Mouse (Mus musculus) intestine, embryonic 15.5 days (tissue): Measurements from ENCODE around the gene Scaf11. TPM values are rescaled to one million over a fixed set of nuclear protein-coding genes. Genes with fewer than 3 reads are reported as not detected.

Experiments used
- ATAC-seq: fragments of 200-750 bp; cut with Nextera tagmentation; 2 replicates; pipeline ENCODE4 v1.8.0; 2017; ENCODE audit warnings: moderate TSS enrichment, moderate library complexity
- H3K27ac ChIP-seq: fragments of 300-500 bp; sonication (generic); 2 replicates; pipeline ENCODE4 v1.5.1; 2015; ENCODE audit warnings: mild to moderate bottlenecking, inconsistent platforms
- H3K27me3 ChIP-seq: fragments of 300-500 bp; sonication (generic); replicated peaks from 2 replicates; pipeline ENCODE4 v1.6.1; 2015; ENCODE audit warnings: inconsistent platforms
- H3K36me3 ChIP-seq: fragments of 300-500 bp; sonication (generic); 2 replicates; pipeline ENCODE4 v1.6.1; 2015; ENCODE audit warnings: inconsistent platforms
- H3K4me1 ChIP-seq: fragments of 300-500 bp; sonication (generic); replicated peaks from 2 replicates; pipeline ENCODE4 v1.6.1; 2015; ENCODE audit warnings: inconsistent platforms
- H3K4me2 ChIP-seq: fragments of 300-500 bp; sonication (generic); replicated peaks from 2 replicates; pipeline ENCODE4 v1.6.1; 2015; ENCODE audit warnings: mild to moderate bottlenecking, inconsistent platforms
- H3K4me3 ChIP-seq: fragments of 300-500 bp; sonication (generic); replicated peaks from 2 replicates; pipeline ENCODE4 v1.5.1; 2015; ENCODE audit warnings: inconsistent platforms
- H3K9ac ChIP-seq: fragments of 300-500 bp; sonication (generic); 2 replicates; pipeline ENCODE4 v1.6.1; 2015; ENCODE audit warnings: inconsistent platforms
- H3K9me3 ChIP-seq: fragments of 300-500 bp; sonication (generic); 2 replicates; pipeline ENCODE4 v1.6.1; 2016; ENCODE audit warnings: inconsistent platforms
- WGBS: fragments of 180-500 bp; shearing (Covaris S2); methylation state at CpG from one replicate; pipeline ENCODE4 v1.1.7; 2015; 5-methylcytosine and 5-hydroxymethylcytosine counted together
- polyA plus RNA-seq: library from polyadenylated mRNA; unstranded; fragments of >200 nt; fragmentation: Nextera tagmentation; extraction: Ambion mirVana; gene quantifications from 2 replicates; pipeline ENCODE4 v1.2.1, GENCODE M21; 2015

Scaf11 gene
- polyA plus RNA-seq, 1 experiment from 2014 or later: 102 TPM

DNA sequence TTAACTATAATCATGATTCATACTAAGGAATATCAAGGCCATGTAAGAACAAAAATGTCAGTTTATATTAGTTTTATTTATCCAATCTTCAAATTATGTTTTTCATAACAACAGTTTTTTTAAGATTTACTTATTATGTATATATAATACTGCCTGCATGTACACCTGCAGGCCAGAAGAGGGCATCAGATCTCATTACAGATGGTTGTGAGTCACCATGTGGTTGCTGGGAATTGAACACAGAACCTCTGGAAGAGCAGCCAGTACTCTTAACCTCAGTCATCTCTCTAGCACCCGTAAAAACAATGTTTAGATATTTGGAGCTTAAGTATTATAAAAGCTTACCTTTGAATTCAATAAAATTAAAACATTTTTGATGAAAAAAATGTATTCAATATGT lies 26.4 kb downstream of the Scaf11 start:
- no peak overlapping the region for H3K27ac ChIP-seq
- no peaks in the 10 kb centered on the region for H3K9me3 ChIP-seq
- no peaks in the 10 kb centered on the region for H3K27me3 ChIP-seq
- WGBS: 94% methylated on average over 1 of the region's 1 CpGs
- peaks cover 18% of the 10 kb centered on the region; the same call in 1 of the 2 replicates for H3K36me3 ChIP-seq
- H3K4me3 ChIP-seq: no peak overlapping the region
- H3K9ac ChIP-seq: no peak overlapping the region
- ATAC-seq: no peak
- no peak overlapping the region for H3K4me2 ChIP-seq
- H3K4me1 ChIP-seq: no peaks in the 10 kb centered on the region

DNA sequence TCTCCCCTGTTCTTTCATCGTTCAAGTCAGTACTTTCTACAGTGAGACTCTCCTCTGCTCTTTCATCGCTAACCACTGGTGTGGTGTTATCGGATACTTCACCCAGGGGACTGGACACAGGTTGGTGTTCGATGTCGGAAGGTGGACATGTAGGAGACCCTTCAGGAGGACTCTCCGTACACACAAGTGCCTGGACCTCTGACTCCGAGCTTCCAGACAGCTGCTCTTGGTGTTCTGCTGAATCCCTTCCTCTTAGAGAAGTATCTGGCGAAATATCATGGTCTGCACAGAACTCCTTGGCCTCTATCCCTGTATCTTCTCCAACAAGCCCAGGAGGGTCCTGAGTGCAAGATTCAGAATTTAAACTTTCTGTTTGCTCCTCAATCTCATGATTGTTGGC lies 40.7 kb downstream of the Scaf11 start:
- no peaks in the 10 kb centered on the region for H3K4me1 ChIP-seq
- H3K36me3 ChIP-seq: peaks cover 33% of the 10 kb centered on the region
- 95% methylated on average over 8 of the region's 8 CpGs for WGBS
- no peaks in the 10 kb centered on the region for H3K9me3 ChIP-seq
- H3K27me3 ChIP-seq: no peaks in the 10 kb centered on the region
- no peak overlapping the region for H3K27ac ChIP-seq
- H3K9ac ChIP-seq: no peak overlapping the region
- H3K4me3 ChIP-seq: no peak overlapping the region
- no peak for ATAC-seq
- no peak overlapping the region for H3K4me2 ChIP-seq

GRCm38 (mm10) chr15:96418161-96418560 lies 42.5 kb downstream of the Scaf11 start:
- no peak for ATAC-seq
- WGBS: 89% methylated on average over 12 of the region's 12 CpGs
- H3K36me3 ChIP-seq: peaks cover 42% of the 10 kb centered on the region
- H3K27ac ChIP-seq: no peak overlapping the region
- no peak overlapping the region for H3K4me3 ChIP-seq
- H3K27me3 ChIP-seq: no peaks in the 10 kb centered on the region
- no peak overlapping the region for H3K9ac ChIP-seq
- no peak overlapping the region for H3K4me2 ChIP-seq
- H3K9me3 ChIP-seq: no peaks in the 10 kb centered on the region
- H3K4me1 ChIP-seq: no peaks in the 10 kb centered on the region

- H3K4me1 ChIP-seq: no peaks in the 10 kb centered on the region
- no peaks in the 10 kb centered on the region for H3K9me3 ChIP-seq
- H3K4me2 ChIP-seq: no peak overlapping the region
- ATAC-seq: peak; percentile 72
- H3K36me3 ChIP-seq: peaks cover 12% of the 10 kb centered on the region; the same call in 1 of the 2 replicates
- no peaks in the 10 kb centered on the region for H3K27me3 ChIP-seq
- H3K27ac ChIP-seq: no peak overlapping the region
- WGBS: 87% methylated on average over 6 of the region's 6 CpGs
- no peak overlapping the region for H3K4me3 ChIP-seq
- H3K9ac ChIP-seq: no peak overlapping the region
Observed at GRCm38 (mm10) chr15:96408717-96409121, 51.9 kb downstream of the Scaf11 start.

GRCm38 (mm10) chr15:96407151-96407550 lies 53.5 kb downstream of the Scaf11 start:
- Histone ChIP-seq H3K4me3 (no peak overlapping the region), H3K36me3 (peaks cover 7% of the 10 kb centered on the region), H3K27ac (no peak overlapping the region), H3K9me3 (no peaks in the 10 kb centered on the region), H3K27me3 (no peaks in the 10 kb centered on the region), H3K9ac (no peak overlapping the region), H3K4me1 (no peaks in the 10 kb centered on the region), H3K4me2 (no peak overlapping the region)
- WGBS: 41% methylated on average over 2 of the region's 2 CpGs
- no peak for ATAC-seq

- Histone ChIP-seq H3K4me1 (no peaks in the 10 kb centered on the region), H3K27ac (no peak overlapping the region), H3K27me3 (no peaks in the 10 kb centered on the region), H3K9ac (no peak overlapping the region), H3K4me2 (no peak overlapping the region), H3K36me3 (peaks cover 7% of the 10 kb centered on the region; the same call in 1 of the 2 replicates), H3K4me3 (no peak overlapping the region), H3K9me3 (no peaks in the 10 kb centered on the region)
- ATAC-seq: no peak
- 83% methylated on average over 4 of the region's 4 CpGs for WGBS
Observed at GRCm38 (mm10) chr15:96406253-96406652, 54.4 kb downstream of the Scaf11 start.

GRCm38 (mm10) chr15:96405548-96405947 lies 55.1 kb downstream of the Scaf11 start:
- Histone ChIP-seq H3K36me3 (peaks cover 6% of the 10 kb centered on the region; the same call in 1 of the 2 replicates), H3K27me3 (no peaks in the 10 kb centered on the region), H3K4me2 (no peak overlapping the region), H3K9ac (no peak overlapping the region), H3K4me3 (no peak overlapping the region), H3K27ac (no peak overlapping the region), H3K9me3 (no peaks in the 10 kb centered on the region), H3K4me1 (no peaks in the 10 kb centered on the region)
- 80% methylated on average over 5 of the region's 5 CpGs for WGBS
- ATAC-seq: no peak

DNA sequence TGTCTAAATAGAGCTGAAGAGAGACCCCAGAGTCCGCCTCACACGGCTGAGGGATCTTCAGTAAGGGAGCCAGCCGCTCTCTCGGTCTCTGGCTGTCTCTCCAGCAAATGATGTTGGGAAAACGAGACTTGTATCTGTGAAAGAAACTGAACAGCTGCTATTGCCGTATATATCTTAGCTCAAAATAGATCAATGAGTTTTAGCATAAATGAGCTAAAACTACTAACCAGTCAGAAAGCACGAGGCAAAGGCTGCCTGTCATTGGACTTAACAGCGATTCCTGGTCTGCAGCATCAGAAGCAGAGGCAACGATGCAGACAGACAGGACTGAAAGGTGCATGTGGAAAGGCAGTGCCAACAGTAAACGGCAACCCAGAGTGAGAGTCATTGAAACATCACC lies 62.3 kb downstream of the Scaf11 start:
- Histone ChIP-seq H3K9me3 (no peaks in the 10 kb centered on the region), H3K9ac (no peak overlapping the region), H3K27ac (no peak overlapping the region), H3K4me1 (no peaks in the 10 kb centered on the region), H3K4me2 (no peak overlapping the region), H3K27me3 (no peaks in the 10 kb centered on the region), H3K4me3 (no peak overlapping the region), H3K36me3 (peaks cover 17% of the 10 kb centered on the region)
- ATAC-seq: no peak
- WGBS: 82% methylated on average over 10 of the region's 10 CpGs

- Histone ChIP-seq H3K4me1 (no peaks in the 10 kb centered on the region), H3K9me3 (no peaks in the 10 kb centered on the region), H3K4me2 (no peak overlapping the region), H3K27ac (no peak overlapping the region), H3K4me3 (no peak overlapping the region), H3K27me3 (no peaks in the 10 kb centered on the region), H3K36me3 (peaks cover 21% of the 10 kb centered on the region), H3K9ac (no peak overlapping the region)
- WGBS: 86% methylated on average over 8 of the region's 8 CpGs
- ATAC-seq: no peak
Observed at GRCm38 (mm10) chr15:96396641-96397344, 63.9 kb downstream of the Scaf11 start.

GRCm38 (mm10) chr15:96395071-96395470 lies 65.6 kb downstream of the Scaf11 start:
- Histone ChIP-seq H3K36me3 (peaks cover 29% of the 10 kb centered on the region), H3K4me1 (no peaks in the 10 kb centered on the region), H3K27ac (no peak overlapping the region), H3K4me2 (no peak overlapping the region), H3K9ac (no peak overlapping the region), H3K4me3 (no peak overlapping the region), H3K27me3 (no peaks in the 10 kb centered on the region), H3K9me3 (no peaks in the 10 kb centered on the region)
- ATAC-seq: no peak
- WGBS: 97% methylated on average over 6 of the region's 6 CpGs

DNA sequence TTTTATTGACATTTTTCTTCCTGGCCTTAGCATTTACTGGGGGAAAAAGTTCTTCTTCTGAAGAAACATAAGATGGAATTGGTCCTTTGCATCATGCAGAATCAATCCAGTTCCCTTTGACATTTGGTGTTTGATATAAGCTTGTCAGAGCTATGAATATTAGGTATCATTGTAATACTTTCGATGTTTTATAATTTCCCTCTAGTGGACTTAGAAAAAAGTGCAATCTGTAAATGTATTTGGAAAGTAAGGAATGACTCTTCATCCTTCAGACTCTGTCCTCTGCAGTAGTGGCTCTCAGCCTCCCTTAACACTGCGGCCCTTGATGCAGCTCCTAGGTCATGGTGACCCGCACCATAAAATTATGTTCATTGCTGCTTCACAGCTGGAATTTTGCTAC lies 67.8 kb downstream of the Scaf11 start:
- no peak for ATAC-seq
- Histone ChIP-seq H3K4me1 (no peaks in the 10 kb centered on the region), H3K4me3 (no peak overlapping the region), H3K36me3 (peaks cover 28% of the 10 kb centered on the region), H3K9me3 (no peaks in the 10 kb centered on the region), H3K27me3 (no peaks in the 10 kb centered on the region), H3K27ac (no peak overlapping the region), H3K9ac (no peak overlapping the region), H3K4me2 (no peak overlapping the region)
- 94% methylated on average over 3 of the region's 3 CpGs for WGBS

DNA sequence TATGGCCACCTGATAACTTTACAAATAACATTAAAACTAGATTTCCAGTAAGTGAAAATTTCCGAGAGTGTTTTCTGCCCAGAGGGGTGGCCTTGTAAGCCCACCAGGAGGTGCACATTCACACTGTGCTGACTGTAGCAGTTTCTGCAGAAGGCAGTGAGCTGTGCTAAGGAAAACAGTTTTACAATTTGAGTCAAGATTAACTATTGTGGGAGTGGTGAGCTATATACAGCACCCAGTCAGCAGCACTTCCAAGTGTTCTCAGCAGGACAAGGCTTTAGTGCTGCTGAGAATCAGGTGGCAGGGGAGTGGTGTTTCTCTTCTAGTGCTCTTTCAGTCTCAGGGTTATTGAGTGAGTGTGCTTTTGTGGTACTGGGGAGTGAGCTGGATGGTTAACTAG lies 72.1 kb downstream of the Scaf11 start:
- no peak for ATAC-seq
- Histone ChIP-seq H3K36me3 (peaks cover 20% of the 10 kb centered on the region), H3K4me3 (no peak overlapping the region), H3K27me3 (no peaks in the 10 kb centered on the region), H3K27ac (no peak overlapping the region), H3K9ac (no peak overlapping the region), H3K9me3 (no peaks in the 10 kb centered on the region), H3K4me1 (no peaks in the 10 kb centered on the region), H3K4me2 (no peak overlapping the region)
- WGBS: 81% methylated on average over 1 of the region's 1 CpGs

- no peak overlapping the region for H3K4me2 ChIP-seq
- H3K9me3 ChIP-seq: no peaks in the 10 kb centered on the region
- H3K36me3 ChIP-seq: peaks cover 8% of the 10 kb centered on the region; the same call in 1 of the 2 replicates
- no peak overlapping the region for H3K9ac ChIP-seq
- ATAC-seq: no peak
- no peaks in the 10 kb centered on the region for H3K4me1 ChIP-seq
- H3K27me3 ChIP-seq: no peaks in the 10 kb centered on the region
- WGBS: 91% methylated on average over 11 of the region's 11 CpGs
- no peak overlapping the region for H3K4me3 ChIP-seq
- no peak overlapping the region for H3K27ac ChIP-seq
Observed at GRCm38 (mm10) chr15:96382223-96382622, 78.4 kb downstream of the Scaf11 start.
